Mouse (Mus musculus) spleen, adult 2 months (tissue): ENCODE measurements around the gene Rnasek.

Source experiments
- CTCF ChIP-seq: fragments of 200-500 bp; IDR thresholded peaks from 2 replicates; pipeline ENCODE4 v1.5.1; 2011; ENCODE audit warnings: mild to moderate bottlenecking, inconsistent platforms; ENCODE audit not compliant: insufficient read depth, insufficient read length, insufficient replicate concordance; ENCODE audit errors: extremely low read depth
- POLR2A ChIP-seq: fragments of 200-500 bp; IDR thresholded peaks from 2 replicates; pipeline ENCODE4 v1.6.1; 2011; ENCODE audit warnings: low read depth, low read length, inconsistent platforms

- TF ChIP-seq CTCF (no peak), POLR2A (no peak)
Observed at GRCm38 (mm10) chr11:70198332-70198731, 41.3 kb downstream of the Rnasek start.
